Mouse (Mus musculus) thymus, adult 2 months (tissue): Measurements from ENCODE around the gene Gm20425.

Experiments
- CTCF ChIP-seq: fragments of 200-500 bp; IDR thresholded peaks from 2 replicates; pipeline ENCODE4 v1.5.1; 2012; ENCODE audit warnings: mild to moderate bottlenecking, control low read depth, low read length, moderate library complexity, borderline replicate concordance; ENCODE audit not compliant: control insufficient read depth, poor library complexity, insufficient read depth; ENCODE audit errors: extremely low read depth
- POLR2A ChIP-seq: fragments of 200-500 bp; IDR thresholded peaks from 2 replicates; pipeline ENCODE4 v1.6.1; 2012; ENCODE audit warnings: mild to moderate bottlenecking, low read length, control low read depth, moderate library complexity; ENCODE audit not compliant: control insufficient read depth, poor library complexity, insufficient read depth; ENCODE audit errors: extremely low read depth

DNA sequence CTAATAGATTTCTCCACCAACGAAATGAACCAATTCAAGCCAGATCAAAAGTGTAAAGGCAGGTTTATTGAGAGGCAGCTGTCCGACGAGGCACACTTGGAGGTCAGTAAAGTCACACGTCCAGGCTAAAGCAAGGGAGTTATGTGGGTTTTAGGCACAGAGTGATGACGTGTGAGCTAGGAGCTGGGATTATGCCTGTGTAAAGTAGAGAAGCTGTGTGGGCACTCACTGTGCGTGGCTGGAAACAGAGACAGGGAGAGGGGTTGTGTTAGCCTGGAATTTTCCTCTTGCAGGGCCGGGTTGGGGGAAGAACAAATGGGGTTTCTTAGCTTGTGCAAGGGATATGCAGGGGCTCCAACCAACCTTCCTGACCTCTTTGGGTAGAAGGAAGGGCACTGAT is 61.3 kb downstream of the Gm20425 start:
- TF ChIP-seq CTCF (no peak), POLR2A (no peak)
